Mouse (Mus musculus) MEL (cell line): ENCODE data around the gene Trpm8. TPM values are rescaled to one million over a fixed set of nuclear protein-coding genes. Genes with fewer than 3 reads are reported as not detected.

ENCODE experiments used
- DNase-seq: peaks from one replicate; pipeline ENCODE4 v3.0.0; 2011; ENCODE audit warnings: low read depth, low spot score
- H3K27ac ChIP-seq: 2 replicates; pipeline ENCODE4 v1.5.1; 2012; ENCODE audit warnings: low read depth, mild to moderate bottlenecking, control low read depth, low read length, moderate library complexity; ENCODE audit not compliant: control insufficient read depth
- H3K27me3 ChIP-seq, 2 experiments: fragments of 150-350 bp in 1 of 2; sonication (generic) in 1 of 2; 2 replicates each; pipeline ENCODE4 v1.6.1; 2012; ENCODE audit warnings: low read length in 2 of 2, mild to moderate bottlenecking in 2 of 2, improper control_type of control experiment in 1 of 2, moderate library complexity in 1 of 2; ENCODE audit not compliant: insufficient read depth in 2 of 2, control insufficient read depth in 1 of 2
- H3K36me3 ChIP-seq, 2 experiments: 2 replicates each; pipeline ENCODE4 v1.6.1; 2012 to 2014; ENCODE audit warnings: low read length in 2 of 2, improper control_type of control experiment in 1 of 2, inconsistent platforms in 1 of 2, mild to moderate bottlenecking in 1 of 2; ENCODE audit not compliant: insufficient read depth in 2 of 2, control insufficient read depth in 1 of 2
- H3K4me1 ChIP-seq, 2 experiments: fragments of 150-350 bp in 1 of 2; sonication (generic) in 1 of 2; 2 replicates each; pipeline ENCODE4 v1.6.1; 2012; ENCODE audit warnings: low read length in 2 of 2, improper control_type of control experiment in 1 of 2, mild to moderate bottlenecking in 1 of 2; ENCODE audit not compliant: insufficient read depth in 2 of 2, control insufficient read depth in 1 of 2
- H3K4me3 ChIP-seq, 2 experiments: fragments of 150-350 bp in 1 of 2; sonication (generic) in 1 of 2; 2 replicates each; pipeline ENCODE4 v1.5.1; 2012; ENCODE audit warnings: low read depth in 2 of 2, low read length in 2 of 2, mild to moderate bottlenecking in 2 of 2, moderate library complexity in 2 of 2, control low read depth in 1 of 2, improper control_type of control experiment in 1 of 2; ENCODE audit not compliant: control insufficient read depth in 1 of 2, insufficient read depth in 1 of 2
- H3K79me2 ChIP-seq: 2 replicates; pipeline ENCODE4 v1.6.1; 2012; ENCODE audit warnings: mild to moderate bottlenecking, low read length, moderate library complexity; ENCODE audit not compliant: control insufficient read depth, poor library complexity, insufficient read depth
- H3K9ac ChIP-seq: 2 replicates; pipeline ENCODE4 v1.6.1; 2012; ENCODE audit warnings: low read depth, mild to moderate bottlenecking, control low read depth, low read length, moderate library complexity; ENCODE audit not compliant: control insufficient read depth, poor library complexity, severe bottlenecking
- H3K9me3 ChIP-seq: fragments of 150-350 bp; sonication (generic); replicated peaks from 2 replicates; pipeline ENCODE4 v1.6.1; 2012; ENCODE audit warnings: mild to moderate bottlenecking, low read length, improper control_type of control experiment, moderate library complexity; ENCODE audit not compliant: insufficient read depth
- BHLHE40 ChIP-seq: IDR thresholded peaks from 2 replicates; pipeline ENCODE4 v1.6.1; 2012; ENCODE audit warnings: low read depth, mild to moderate bottlenecking, inconsistent platforms, low read length, improper control_type of control experiment, borderline replicate concordance
- CHD1 ChIP-seq: IDR thresholded peaks from 2 replicates; pipeline ENCODE4 v1.6.1; 2012; ENCODE audit warnings: low read depth, mild to moderate bottlenecking, inconsistent platforms, low read length, improper control_type of control experiment
- CTCF ChIP-seq, 3 experiments: IDR thresholded peaks in 2 of 3; conservative IDR thresholded peaks in 1 of 3; 2 replicates each; pipeline ENCODE4 v1.5.1; 2011 to 2012; ENCODE audit warnings: low read length in 3 of 3, low read depth in 2 of 3, mild to moderate bottlenecking in 2 of 3, improper control_type of control experiment in 1 of 3, inconsistent platforms in 1 of 3, mixed read lengths in 1 of 3, moderate library complexity in 1 of 3; ENCODE audit not compliant: control insufficient read depth in 1 of 3, insufficient read depth in 1 of 3, poor library complexity in 1 of 3, severe bottlenecking in 1 of 3
- ELF1 ChIP-seq: IDR thresholded peaks from 2 replicates; pipeline ENCODE4 v1.6.1; 2014; ENCODE audit warnings: low read depth, mild to moderate bottlenecking, inconsistent platforms, low read length, improper control_type of control experiment, moderate library complexity
- EP300 ChIP-seq, 2 experiments: IDR thresholded peaks; 2 replicates each; pipeline ENCODE4 v1.6.1; 2011; ENCODE audit warnings: improper control_type of control experiment in 2 of 2, low read length in 2 of 2, low read depth in 1 of 2, mild to moderate bottlenecking in 1 of 2
- ETS1 ChIP-seq: IDR thresholded peaks from 2 replicates; pipeline ENCODE4 v1.6.1; 2012; ENCODE audit warnings: low read depth, mild to moderate bottlenecking, inconsistent platforms, low read length, improper control_type of control experiment, moderate library complexity
- GABPA ChIP-seq: IDR thresholded peaks from 2 replicates; pipeline ENCODE4 v1.6.1; 2012; ENCODE audit warnings: low read depth, mild to moderate bottlenecking, inconsistent platforms, low read length, improper control_type of control experiment, moderate library complexity
- KAT2A ChIP-seq: conservative IDR thresholded peaks from 2 replicates; pipeline ENCODE4 v1.6.1; 2012; ENCODE audit warnings: low read depth, low read length, improper control_type of control experiment, inconsistent platforms
- MAFK ChIP-seq: IDR thresholded peaks from 2 replicates; pipeline ENCODE4 v1.6.1; 2011; ENCODE audit warnings: low read depth, mild to moderate bottlenecking, low read length, improper control_type of control experiment, borderline replicate concordance
- MAZ ChIP-seq: IDR thresholded peaks from 2 replicates; pipeline ENCODE4 v1.6.1; 2012; ENCODE audit warnings: low read depth, mild to moderate bottlenecking, inconsistent platforms, low read length, improper control_type of control experiment
- MXI1 ChIP-seq: IDR thresholded peaks from 2 replicates; pipeline ENCODE4 v1.6.1; 2011; ENCODE audit warnings: mild to moderate bottlenecking, low read depth, low read length, improper control_type of control experiment
- NELFE ChIP-seq: IDR thresholded peaks from 2 replicates; pipeline ENCODE4 v1.6.1; 2011; ENCODE audit warnings: low read depth, low read length, improper control_type of control experiment
- POLR2A ChIP-seq, 2 experiments: IDR thresholded peaks; 2 replicates each; pipeline ENCODE4 v1.6.1; 2011 to 2012; ENCODE audit warnings: low read length in 2 of 2, mild to moderate bottlenecking in 2 of 2, control low read depth in 1 of 2, improper control_type of control experiment in 1 of 2, low read depth in 1 of 2, moderate library complexity in 1 of 2; ENCODE audit not compliant: control insufficient read depth in 1 of 2, insufficient read depth in 1 of 2, poor library complexity in 1 of 2
- POLR2AphosphoS2 ChIP-seq: IDR thresholded peaks from 2 replicates; pipeline ENCODE4 v1.6.1; 2011; ENCODE audit warnings: low read length, improper control_type of control experiment
- RAD21 ChIP-seq: IDR thresholded peaks from 2 replicates; pipeline ENCODE4 v1.6.1; 2011; ENCODE audit warnings: mild to moderate bottlenecking, low read depth, low read length, improper control_type of control experiment
- SIN3A ChIP-seq: IDR thresholded peaks from 2 replicates; pipeline ENCODE4 v1.6.1; 2012; ENCODE audit warnings: low read length, improper control_type of control experiment, inconsistent platforms
- SMC3 ChIP-seq: IDR thresholded peaks from 2 replicates; pipeline ENCODE4 v1.6.1; 2011; ENCODE audit warnings: low read depth, low read length, improper control_type of control experiment
- TCF12 ChIP-seq: IDR thresholded peaks from 2 replicates; pipeline ENCODE4 v1.6.1; 2014; ENCODE audit warnings: low read depth, mild to moderate bottlenecking, inconsistent platforms, low read length, improper control_type of control experiment, moderate library complexity
- USF1 ChIP-seq: IDR thresholded peaks from 2 replicates; pipeline ENCODE4 v1.6.1; 2014; ENCODE audit warnings: low read depth, mild to moderate bottlenecking, inconsistent platforms, low read length, improper control_type of control experiment, moderate library complexity
- USF2 ChIP-seq, 2 experiments: IDR thresholded peaks; 2 replicates each; pipeline ENCODE4 v1.6.1; 2011 to 2012; ENCODE audit warnings: improper control_type of control experiment in 2 of 2, low read length in 2 of 2, borderline replicate concordance in 1 of 2, inconsistent platforms in 1 of 2, low read depth in 1 of 2, mild to moderate bottlenecking in 1 of 2; ENCODE audit not compliant: insufficient read depth in 1 of 2
- ZC3H11A ChIP-seq: IDR thresholded peaks from 2 replicates; pipeline ENCODE4 v1.6.1; 2012; ENCODE audit warnings: low read depth, mild to moderate bottlenecking, inconsistent platforms, low read length, improper control_type of control experiment
- ZKSCAN1 ChIP-seq: IDR thresholded peaks from 2 replicates; pipeline ENCODE4 v1.6.1; 2012; ENCODE audit warnings: low read depth, mild to moderate bottlenecking, inconsistent platforms, low read length, improper control_type of control experiment, moderate library complexity
- ZMIZ1 ChIP-seq: IDR thresholded peaks from 2 replicates; pipeline ENCODE4 v1.6.1; 2012; ENCODE audit warnings: low read depth, mild to moderate bottlenecking, inconsistent platforms, low read length, improper control_type of control experiment, moderate library complexity
- polyA plus RNA-seq, 2 experiments: library from polyadenylated mRNA; stranded (reverse) in 1 of 2; unstranded in 1 of 2; fragments of >175 nt in 1 of 2; fragments of >200 nt in 1 of 2; gene quantifications; 2 replicates each; pipeline versions ENCODE4 v1.2.1 to v1.2.4; 2012; ENCODE audit warnings: low replicate concordance in 2 of 2, low read depth in 1 of 2; ENCODE audit not compliant: insufficient read length in 2 of 2, insufficient read depth in 1 of 2, missing spikeins in 1 of 2
- total RNA-seq: library from RNA; depleted of rRNA; stranded (reverse); fragments of 300-350 nt; gene quantifications from 2 replicates; pipeline ENCODE4 v1.2.3, GENCODE M21; 2012

Trpm8 gene
- total and polyA plus RNA-seq, 3 experiments = not detected

DNA sequence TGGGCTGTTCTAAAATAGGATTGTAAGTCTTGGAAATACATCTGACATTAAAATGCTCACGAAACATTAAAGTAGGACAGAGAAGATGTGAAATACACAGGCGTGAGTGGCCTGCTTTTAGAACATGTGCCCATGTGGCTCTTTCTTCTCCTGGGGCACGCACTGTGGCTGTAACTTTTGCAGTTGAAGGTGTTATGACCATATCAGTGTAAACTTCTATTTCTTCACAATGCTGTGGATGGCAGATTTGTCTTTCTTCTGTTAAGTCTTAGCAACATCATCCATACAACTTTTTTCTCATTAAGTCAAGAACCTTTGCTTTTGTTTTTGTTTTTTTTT lies 11.3 kb downstream of the Trpm8 start:
- Histone ChIP-seq H3K9ac (no peak overlapping the region), H3K9me3 (no peaks in the 10 kb centered on the region), H3K4me1 (no peaks in the 10 kb centered on the region), H3K4me3 (no peak overlapping the region), H3K27ac (no peak overlapping the region), H3K79me2 (no peaks in the 10 kb centered on the region), H3K27me3 (no peaks in the 10 kb centered on the region), H3K36me3 (no peaks in the 10 kb centered on the region)
- TF ChIP-seq USF2 (IDR thresholded peaks at IDR 0.05; ENCODE audit: borderline replicate concordance in 1 of 2, insufficient read depth in 1 of 2, low read depth in 1 of 2, low read length in 2 of 2) (no peak), ETS1 (no peak), ELF1 (no peak), BHLHE40 (no peak), USF1 (no peak), KAT2A (no peak), NELFE (no peak), POLR2AphosphoS2 (no peak), EP300 (IDR thresholded peaks at IDR 0.05; ENCODE audit: low read depth in 1 of 2, low read length in 2 of 2) (no peak), TCF12 (no peak), MAZ (no peak), GABPA (no peak), SIN3A (no peak), ZC3H11A (no peak), POLR2A (IDR thresholded peaks at IDR 0.05; ENCODE audit: control insufficient read depth in 1 of 2, insufficient read depth in 1 of 2, low read depth in 1 of 2, low read length in 2 of 2, poor library complexity in 1 of 2) (no peak), CTCF (IDR thresholded peaks at IDR 0.05 in 2 of 3, conservative IDR thresholded peaks at IDR 0.05 in 1 of 3; ENCODE audit: control insufficient read depth in 1 of 3, insufficient read depth in 1 of 3, low read depth in 2 of 3, low read length in 3 of 3, poor library complexity in 1 of 3, severe bottlenecking in 1 of 3) (no peak), SMC3 (no peak), ZMIZ1 (no peak)
- no peak for DNase-seq

DNA sequence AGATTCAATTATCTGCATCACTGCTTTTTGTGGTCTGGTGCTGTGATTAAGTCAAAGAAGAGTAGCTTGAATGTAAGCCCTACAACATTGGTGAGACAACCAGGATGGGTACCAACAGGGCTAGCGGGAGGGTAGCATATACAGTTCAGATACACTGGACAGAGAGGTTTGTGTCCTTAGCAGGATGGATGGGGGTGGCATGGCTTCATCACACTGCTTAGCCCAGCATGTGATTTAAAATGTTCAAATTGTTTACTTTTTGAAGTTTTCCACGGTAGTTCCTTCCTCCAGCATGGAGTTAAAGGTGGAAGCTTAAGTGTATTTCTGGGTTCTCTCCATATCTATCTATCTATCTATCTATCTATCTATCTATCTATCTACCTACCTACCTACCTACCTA lies 11.7 kb downstream of the Trpm8 start:
- no peaks in the 10 kb centered on the region for H3K9me3 ChIP-seq
- H3K79me2 ChIP-seq = no peaks in the 10 kb centered on the region
- H3K27me3 ChIP-seq = peaks cover 0 to 2% of the 10 kb centered on the region in 2 experiments; a peak in 1 of 4 replicates
- no peak for DNase-seq
- H3K4me1 ChIP-seq = no peaks in the 10 kb centered on the region
- no peak overlapping the region for H3K4me3 ChIP-seq
- TF ChIP-seq MAFK (no peak), ZKSCAN1 (no peak), NELFE (no peak), MXI1 (no peak), KAT2A (no peak), GABPA (no peak), POLR2A (IDR thresholded peaks at IDR 0.05; ENCODE audit: control insufficient read depth in 1 of 2, insufficient read depth in 1 of 2, low read depth in 1 of 2, low read length in 2 of 2, poor library complexity in 1 of 2) (no peak), RAD21 (no peak), CHD1 (no peak)
- no peak overlapping the region for H3K9ac ChIP-seq
- H3K36me3 ChIP-seq = no peaks in the 10 kb centered on the region
- H3K27ac ChIP-seq = no peak overlapping the region
